Mouse (Mus musculus) cerebellum, postnatal 4 days (tissue): ENCODE measurements around the gene Gimap7.

Source experiments
- DNase-seq, 2 experiments: peaks; one replicate each; pipeline ENCODE4 v3.0.0; 2022; ENCODE audit warnings: low spot score in 2 of 2, mixed read lengths in 1 of 2

Gimap7 gene

DNA sequence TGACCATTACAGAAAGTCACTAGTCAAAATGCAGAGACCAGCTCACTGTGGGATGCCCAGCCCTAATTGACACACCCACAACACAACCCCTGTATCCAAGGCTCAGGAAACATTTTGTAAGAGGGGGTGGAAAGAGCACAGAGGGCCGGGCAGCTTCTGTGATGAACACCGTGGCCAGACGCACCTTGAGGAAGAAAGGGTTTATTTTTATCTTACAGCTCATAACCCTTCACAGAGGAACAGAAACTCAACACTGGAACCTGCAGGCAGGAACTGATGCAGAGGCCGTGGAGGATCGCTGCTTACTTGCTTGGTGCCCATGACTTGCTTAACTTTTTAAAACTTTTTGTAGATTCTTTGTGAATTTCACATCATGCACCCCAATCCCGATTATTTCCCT, 25.5 kb upstream of the Gimap7 start:
- no peak for DNase-seq

DNA sequence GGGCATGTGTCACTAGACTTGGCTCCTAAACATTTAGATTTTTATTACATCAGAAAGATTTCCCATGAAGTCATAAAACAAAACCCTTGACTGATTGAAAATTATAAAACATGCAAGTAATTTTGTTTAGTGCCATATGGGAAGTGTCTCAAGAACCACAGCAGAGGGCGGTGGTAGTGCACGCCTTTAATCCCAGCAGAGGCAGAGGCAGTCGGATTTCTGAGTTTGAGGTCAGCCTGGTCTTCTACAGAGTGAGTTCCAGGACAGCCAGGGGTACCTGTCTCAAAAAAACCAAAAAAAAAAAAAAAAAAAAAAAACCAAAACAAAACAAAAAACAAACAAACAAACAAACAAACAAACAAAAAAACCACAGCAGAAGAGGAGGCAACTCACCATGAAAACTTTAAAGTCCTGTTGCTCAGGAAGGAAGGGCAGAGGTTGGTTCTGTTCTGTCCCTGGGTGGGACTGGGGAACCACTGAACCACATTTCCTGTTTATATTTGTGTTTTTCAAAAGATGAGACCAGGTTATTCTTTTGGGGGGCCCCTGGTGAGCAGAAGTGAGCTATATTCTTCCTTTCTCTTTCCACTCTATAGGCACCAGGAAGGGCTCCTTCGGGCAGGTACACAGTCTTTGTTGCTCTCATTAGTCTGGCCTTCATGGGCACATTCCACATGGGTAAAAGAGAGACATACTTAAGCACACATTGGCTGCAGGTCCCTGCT, 21.4 kb upstream of the Gimap7 start:
- DNase-seq: no peak

DNA sequence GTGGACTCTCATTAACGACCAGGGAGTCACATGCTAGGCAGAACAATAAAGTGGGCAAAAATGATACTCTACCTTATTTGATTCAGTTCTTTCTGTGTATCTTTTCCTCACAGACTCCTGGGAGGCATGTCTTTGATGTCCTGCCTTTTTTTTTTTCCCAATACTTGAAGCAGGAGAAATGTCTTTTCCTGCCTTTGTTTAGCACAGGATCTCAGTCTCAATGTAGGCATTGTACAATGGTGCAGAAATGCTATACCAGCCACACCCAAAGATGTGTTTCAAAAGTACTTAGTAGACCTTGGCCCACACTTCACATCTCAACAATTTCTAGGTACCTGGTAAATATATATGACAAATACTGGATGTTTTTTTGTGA, 20.9 kb upstream of the Gimap7 start:
- DNase-seq: no peak

DNA sequence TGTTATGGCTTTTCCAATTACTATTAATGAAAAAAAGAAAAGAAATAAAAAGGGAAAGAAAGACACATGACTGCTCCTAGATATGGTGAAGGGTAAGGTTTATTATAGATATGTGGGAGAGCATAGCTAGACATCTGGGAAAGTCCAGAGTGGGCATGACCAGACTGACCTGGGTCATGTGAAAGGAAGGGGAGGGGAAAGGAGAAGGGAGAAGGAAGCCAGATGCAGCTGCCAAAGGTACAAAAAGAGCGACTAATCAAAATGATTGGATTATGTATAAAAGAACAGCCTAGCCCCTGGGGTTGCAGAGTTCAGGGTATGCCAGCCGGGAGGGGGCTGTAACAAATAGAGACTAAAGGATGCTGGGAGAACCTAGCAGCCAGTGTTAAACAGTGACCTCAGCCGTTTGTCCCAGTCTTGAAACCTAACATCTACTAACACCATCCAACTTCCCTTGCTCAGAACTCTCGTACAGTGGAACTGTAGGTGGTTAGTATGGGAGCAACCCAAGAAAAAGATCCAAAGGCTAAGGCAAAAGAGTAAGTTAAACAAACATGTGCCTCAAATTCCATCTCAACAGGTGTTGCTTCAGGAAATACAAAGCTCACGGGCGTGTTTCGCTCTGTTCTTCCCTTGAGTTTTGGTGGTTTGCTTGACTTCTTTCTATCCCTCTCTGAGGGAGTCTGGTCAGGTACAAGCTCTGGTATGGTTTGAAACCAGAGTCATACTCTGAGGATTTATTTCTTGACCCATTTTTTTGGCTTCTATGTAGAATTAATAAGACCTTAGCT, 20.2 kb upstream of the Gimap7 start:
- no peak for DNase-seq

DNA sequence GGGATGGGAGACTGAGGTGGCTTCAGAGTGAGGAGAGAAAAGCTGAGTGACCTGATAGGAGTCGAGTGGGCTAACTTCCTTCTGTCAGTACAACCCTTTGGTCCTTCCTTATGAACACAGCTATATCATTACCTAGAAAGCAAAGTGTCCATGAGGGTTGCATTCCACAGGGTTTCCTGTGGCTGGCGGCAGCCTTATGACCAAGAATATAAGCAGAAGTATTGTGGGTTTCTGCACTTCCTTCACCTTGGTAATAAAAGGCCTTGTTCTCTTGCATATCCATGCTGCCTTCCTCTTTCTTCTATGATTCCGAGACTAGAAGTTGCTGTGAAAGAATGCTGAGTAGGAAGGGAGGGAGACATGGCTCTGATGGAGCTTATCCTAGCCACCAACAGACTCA, 19.5 kb upstream of the Gimap7 start:
- no peak for DNase-seq

DNA sequence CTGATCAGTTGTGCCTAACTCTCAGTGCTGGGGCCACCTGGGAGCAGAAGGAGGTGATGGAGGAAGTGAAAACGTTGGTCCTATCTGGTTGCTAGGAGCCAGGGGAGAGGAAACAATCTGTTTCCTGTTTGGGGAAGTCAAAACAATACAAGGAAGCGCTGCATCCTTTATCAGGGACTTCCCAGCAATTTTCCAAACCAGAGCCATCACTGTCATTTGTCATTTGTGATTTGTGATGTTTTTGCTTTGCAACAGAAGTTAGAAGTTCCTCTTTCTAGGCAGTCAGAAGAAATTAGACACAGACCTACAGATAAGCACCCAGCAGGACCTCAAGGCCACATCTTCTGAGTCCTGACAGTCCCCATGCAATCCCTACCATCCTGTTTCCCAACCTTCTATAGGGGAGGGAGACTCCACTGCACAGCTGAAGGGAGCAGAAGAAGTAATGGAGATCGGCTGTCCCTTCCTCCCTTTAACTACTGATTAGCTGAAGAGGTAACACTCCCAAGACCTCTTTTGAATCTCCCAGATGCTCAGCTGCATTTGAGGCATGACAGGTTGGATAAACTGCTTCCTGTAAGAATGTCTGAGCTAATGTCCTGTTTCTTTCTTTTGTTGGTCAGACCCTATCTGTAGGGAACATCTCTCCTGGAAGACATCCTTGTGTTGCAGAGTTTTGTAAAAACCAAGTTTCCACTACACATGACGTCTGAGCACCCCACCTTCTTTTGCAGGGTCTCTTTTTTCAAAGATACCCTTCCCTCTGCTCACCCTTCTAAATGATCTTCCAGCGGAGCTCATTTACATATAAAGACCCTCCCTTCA, 18.0 kb upstream of the Gimap7 start:
- DNase-seq: no peak

DNA sequence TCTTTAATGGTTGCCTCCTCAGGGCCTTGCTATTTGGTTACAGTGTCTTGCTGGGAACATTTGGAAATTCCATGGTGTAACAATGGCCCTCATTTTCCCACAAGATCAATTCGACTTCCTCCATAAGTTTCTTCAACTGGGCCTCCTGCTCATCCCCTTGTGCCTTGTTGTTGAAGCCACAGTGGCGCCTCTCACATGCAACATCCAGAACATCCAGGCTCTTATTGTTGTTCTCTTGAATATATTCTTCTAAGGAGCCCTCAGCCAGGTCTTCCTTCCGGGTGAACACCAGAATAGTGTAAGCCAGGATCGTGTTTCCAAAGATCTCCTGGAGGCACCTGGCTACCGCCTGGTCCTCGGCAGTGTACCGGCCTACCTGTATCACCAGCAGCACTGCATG, 16.3 kb upstream of the Gimap7 start:
- no peak for DNase-seq

DNA sequence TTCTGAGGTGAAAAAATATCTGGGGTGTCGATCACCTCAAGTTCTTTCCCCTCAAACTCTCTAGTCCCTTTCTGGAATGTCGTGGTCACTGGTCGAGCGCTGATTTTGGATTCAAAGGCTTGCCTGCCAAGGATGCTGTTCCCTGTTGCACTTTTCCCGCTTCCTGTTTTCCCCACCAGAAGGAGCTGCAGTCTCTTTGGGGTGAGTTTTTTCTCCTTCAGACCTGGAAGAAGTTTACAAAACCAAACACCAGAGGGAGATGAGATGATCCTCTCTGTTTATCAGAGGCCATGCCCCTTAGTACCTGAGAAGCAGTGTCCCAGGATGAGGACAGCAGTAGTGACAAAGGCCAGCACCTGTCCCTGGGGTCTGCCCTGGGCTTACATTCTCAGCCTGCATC, 15.8 kb upstream of the Gimap7 start:
- no peak for DNase-seq

DNA sequence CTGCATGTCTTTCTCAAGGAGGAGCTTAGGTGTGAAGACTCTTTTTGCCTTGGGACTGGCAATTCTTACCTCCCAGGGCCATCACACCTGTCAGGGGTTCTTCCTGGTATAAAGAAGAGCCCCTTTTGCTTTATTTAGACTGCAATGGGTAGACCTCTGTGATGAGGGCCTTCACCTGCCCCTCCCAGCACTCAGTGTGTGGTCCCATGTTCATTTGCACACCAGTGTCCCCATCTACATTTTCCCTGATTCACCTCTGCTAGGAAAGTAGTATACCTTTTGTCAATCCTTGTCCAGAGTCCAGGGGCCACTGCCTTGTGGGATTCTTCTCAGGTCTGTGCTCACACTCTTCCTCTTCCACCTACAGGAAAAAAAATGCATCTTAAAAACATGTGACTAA, 14.3 kb upstream of the Gimap7 start:
- DNase-seq: no peak

DNA sequence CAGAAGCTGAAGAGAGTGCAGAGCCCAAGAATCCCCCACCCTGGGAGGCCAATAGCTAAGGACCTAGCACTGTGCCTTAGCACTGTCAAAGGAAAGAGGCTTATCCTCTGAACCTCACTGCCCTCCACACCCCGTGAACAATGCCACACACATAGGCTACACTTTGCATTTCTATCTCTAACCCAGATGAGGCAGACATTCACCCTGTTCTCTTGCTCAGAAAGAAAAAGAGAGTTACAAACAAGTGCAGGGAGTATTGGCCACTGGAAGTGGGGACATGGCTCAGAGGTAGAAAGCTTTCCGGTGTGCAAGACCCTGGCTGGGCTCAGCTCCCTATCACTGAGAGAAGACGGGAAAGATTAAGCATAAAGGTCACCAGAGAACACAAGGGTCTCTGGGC, 12.3 kb upstream of the Gimap7 start:
- no peak for DNase-seq

DNA sequence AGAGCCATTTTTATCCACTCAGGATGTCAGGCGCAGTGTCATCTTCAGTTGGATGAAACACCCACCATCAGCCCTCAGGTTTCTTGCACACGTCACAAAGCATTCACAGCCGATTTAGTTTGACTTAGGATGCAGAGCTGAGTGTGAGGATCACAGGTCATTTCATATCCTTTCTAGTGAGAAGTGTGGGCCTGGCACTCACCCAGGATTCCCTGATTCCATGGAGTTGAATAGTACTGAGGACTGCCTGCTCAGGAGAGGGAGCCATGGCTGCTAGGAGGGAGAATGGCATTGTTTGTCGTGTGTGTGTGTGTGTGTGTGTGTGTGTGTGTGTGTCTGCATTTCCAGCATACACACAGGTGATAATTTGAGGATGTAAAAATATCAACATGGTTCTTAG, 1.9 kb downstream of the Gimap7 start:
- DNase-seq: no peak

DNA sequence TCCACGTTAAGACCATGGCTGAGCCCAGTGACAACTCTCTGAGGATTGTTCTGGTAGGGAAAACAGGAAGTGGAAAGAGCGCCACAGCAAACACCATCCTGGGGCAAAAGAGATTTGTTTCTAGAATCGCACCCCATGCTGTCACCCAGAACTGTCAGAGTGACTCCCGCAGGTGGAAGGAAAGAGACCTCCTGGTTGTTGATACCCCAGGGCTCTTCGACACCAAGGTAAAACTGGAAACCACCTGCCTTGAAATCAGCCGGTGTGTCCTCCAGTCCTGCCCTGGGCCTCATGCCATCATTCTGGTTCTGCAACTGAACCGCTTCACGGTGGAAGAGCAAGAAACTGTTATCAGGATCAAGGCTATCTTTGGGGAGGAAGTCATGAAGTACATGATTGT, 5.0 kb downstream of the Gimap7 start:
- DNase-seq: no peak

DNA sequence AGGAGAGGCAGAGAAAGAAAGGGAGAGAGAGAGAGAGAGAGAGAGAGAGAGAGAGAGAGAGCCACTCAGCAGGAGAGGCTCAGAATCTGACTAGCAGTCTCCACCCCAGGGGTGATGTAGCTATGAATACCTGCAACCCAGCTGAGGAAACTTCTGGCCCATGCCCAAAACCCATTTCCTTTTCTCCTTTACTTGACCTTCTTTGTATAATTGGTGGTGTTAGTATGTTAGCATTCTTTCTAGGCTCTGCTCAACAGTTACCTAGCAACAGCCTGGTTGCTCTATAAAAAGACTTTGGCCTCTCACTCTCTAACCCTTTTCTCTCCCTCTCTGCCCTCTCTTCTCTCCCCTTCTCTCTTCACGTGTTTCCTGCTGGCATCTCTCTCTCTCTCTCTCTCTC, 7.1 kb downstream of the Gimap7 start:
- DNase-seq: no peak

DNA sequence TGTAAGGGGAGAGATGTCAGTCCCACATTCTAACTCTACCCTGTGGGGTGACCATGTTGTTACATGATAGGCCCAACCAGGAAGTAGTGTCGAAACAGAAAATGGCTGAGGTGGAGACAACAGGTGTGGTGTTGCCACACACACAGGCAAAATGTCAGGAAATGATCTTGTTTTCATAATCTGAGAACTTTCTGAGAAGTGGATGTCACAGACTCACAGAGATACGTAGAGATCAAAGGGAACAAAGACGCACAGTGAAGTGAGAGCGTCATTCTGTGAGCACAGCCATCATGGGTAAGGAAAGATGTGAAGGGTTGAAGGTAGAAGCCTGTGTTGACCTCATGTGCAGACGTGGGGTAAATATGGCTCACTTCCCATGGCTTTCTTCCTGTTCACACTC, 9.3 kb downstream of the Gimap7 start:
- DNase-seq: no peak

DNA sequence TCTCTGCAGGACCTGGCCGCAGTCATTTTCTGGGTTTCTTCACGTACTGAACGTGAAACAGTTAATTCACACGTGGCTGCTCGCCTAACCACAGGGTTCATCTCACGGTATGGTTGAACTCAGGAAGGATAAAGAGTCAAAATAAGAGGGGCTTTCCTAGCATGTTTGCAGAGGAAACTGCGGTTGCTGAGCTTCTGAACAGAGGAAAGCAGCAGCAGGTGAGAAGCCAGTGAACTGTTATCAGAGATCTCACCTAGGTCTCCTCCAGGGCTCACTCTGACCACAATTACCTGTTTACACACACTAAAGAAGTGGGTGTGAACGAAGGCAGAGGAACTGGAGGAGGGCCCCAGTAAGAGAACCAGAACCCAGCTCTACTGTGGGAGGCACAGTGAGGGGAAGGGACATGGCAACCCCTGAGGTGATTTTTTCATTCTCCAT, 14.5 kb downstream of the Gimap7 start:
- DNase-seq: no peak

DNA sequence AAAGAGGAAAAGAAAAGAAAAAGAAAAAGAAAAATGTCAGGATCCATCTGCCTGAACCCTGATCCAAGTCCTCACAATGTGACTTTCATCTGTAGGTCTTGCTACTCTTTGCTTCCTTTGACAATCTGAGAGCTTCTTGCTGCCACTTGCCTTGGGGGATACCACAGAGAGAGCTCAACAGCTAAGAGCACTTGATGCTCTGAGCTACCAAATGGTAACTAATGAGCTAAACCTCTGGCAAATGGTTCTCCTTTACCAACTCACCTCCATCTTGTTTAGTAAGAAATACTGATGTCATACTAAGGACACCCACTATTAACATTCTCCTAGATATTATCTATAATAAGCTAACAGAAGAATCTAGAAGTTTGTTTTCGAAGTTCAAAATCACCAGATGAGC, 15.2 kb downstream of the Gimap7 start:
- no peak for DNase-seq

DNA sequence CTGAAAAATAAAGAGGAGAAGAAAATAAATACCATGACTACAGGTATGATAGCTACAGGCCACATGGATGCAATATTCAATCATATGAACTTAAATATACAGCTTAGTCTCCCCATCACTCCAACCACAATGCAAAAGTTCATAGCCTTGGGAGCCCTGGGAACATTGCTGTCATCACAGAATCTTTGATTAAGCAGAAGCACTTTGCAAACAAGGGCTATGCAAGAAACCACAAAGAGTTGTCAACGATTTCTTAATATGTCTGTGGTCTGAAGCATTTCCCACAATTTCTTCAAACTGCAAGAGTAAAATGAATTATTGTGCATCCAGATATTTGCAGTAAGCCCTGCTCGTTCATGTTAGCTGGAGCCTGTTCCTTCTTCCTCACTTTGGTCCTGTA, 18.6 kb downstream of the Gimap7 start:
- no peak for DNase-seq

DNA sequence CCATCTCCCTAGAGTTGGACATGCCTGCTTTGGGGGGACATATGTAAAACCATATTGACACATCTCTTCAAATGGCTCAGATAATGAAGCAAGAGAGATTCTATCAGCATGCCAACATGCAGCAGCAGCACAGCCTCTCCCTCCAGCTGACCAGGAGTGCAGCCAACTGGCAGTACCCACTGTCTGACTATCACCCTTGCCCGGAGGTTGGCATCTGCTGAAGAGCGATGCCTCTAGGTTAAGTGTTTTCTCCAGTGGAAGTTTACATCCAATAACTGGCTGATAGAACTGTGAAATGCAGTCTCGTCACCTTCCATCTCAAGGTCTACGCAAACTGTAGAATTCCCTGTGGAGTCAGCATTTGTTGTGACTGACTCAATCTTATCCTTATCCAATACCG, 19.3 kb downstream of the Gimap7 start:
- DNase-seq: no peak

DNA sequence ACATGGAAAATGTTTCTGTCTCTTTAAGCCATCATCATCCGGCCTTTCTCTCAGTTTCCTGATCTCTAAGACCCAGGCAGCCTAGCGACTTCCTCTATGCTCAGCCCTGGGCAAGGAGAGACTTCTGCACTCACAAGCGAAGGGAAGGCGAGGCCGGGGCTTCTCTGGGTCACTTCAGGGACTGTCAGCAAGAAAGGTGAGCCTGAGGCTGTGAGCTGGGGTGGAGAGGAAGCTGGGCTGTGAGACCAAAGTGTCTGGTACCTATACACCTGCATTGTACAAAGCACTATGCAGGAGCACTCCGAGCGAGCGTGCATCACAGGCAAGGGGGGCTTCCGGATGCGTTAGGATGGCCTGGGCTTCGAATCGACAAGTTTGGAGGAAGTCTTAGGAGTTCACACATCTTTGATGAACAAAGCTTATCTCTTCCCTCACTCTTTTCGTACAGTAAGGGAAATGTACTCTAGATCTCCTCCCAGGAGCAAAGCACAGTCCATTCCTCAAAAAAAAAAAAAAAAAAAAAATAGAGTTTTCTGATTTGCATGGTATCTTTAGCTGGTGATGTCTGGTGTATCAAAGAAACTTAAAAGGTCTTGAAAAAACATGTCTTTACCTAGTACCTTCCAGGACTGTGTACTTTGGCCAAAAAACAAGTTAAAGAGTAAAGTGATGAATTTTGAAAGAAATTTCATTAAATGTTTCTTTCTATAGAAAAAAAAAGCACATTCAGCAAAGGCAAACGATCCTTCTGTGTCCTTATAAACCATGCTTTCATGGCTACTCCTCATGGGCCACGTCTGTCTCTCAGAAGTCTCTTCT, 20.7 kb downstream of the Gimap7 start, which contains the start of gene Gimap1:
Gimap1 (plus strand) TSS at position 94 of the 819 bp plus-strand sequence.
- no peak for DNase-seq

DNA sequence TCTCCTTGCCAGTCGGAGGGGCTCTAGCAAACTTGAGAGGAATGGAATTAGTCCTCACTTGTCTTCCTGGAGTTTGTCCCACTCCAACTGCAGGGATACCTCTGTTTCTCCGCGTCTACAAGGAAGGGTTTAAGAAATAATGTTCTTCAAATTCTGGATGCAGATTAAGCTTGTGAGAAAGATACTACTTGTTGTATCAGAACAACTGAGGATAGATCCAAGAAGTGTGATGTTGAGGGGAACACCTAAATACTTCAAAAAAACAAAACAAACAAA, 21.3 kb downstream of the Gimap7 start:
- DNase-seq: no peak

DNA sequence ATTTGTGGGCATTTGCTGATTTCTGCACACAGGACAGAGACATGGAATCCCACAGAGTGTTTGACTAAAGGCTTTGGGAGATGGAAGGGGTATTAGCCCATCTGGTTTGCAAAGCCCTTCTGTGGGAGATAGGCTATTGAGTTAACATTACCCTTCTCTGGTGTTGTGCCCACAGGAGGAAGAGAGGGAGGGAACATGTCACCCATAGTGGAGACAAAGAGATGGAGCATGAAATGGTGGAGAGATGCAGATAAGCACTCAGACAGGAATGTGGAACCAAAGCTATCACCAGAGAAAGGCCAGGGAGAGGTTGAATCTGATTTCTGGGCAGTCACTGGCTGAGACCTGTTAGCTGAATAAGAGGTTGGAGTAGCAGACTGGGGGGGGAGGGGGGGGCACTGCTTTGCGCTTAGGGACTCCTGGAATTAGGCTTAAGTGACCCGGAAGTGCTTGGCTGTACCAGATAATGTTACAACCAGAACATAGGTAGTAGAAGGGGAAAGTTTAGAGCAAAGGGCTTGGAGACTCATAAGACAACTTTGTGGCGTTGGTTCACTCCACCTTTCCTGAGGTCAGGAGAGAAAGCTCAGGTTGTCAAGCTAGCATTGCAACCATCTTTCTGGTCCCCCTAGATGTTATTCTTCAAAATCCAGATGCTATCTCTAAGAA, 22.2 kb downstream of the Gimap7 start:
- DNase-seq: no peak
